Mouse (Mus musculus) hindbrain, embryonic 10.5 days (tissue): ENCODE measurements around the gene Mrpl20. TPM values are rescaled to one million over a fixed set of nuclear protein-coding genes. Genes with fewer than 3 reads are reported as not detected.
A peak's percentile ranks its signal among the peaks of the same experiment; 100 is the strongest.

ENCODE experiments used
- DNase-seq: peaks from one replicate; pipeline ENCODE4 v3.0.0-alpha.2; 2017; ENCODE audit warnings: low spot score
- H3K27ac ChIP-seq: fragments of 300-500 bp; sonication (generic); 2 replicates; pipeline ENCODE4 v1.5.1; 2016; ENCODE audit warnings: mild to moderate bottlenecking, moderate library complexity
- H3K27me3 ChIP-seq: fragments of 300-500 bp; sonication (generic); 2 replicates; pipeline ENCODE4 v1.6.1; 2016; ENCODE audit warnings: mild to moderate bottlenecking; ENCODE audit not compliant: poor library complexity, insufficient read depth, severe bottlenecking
- H3K36me3 ChIP-seq: fragments of 300-500 bp; sonication (generic); 2 replicates; pipeline ENCODE4 v1.6.1; 2016; ENCODE audit warnings: mild to moderate bottlenecking, moderate library complexity
- H3K4me1 ChIP-seq: fragments of 300-500 bp; sonication (generic); replicated peaks from 2 replicates; pipeline ENCODE4 v1.6.1; 2016; ENCODE audit warnings: mild to moderate bottlenecking
- H3K4me3 ChIP-seq: fragments of 300-500 bp; sonication (generic); 2 replicates; pipeline ENCODE4 v1.5.1; 2016; ENCODE audit warnings: mild to moderate bottlenecking, moderate library complexity
- H3K9me3 ChIP-seq: fragments of 300-500 bp; sonication (generic); 2 replicates; pipeline ENCODE4 v1.6.1; 2016; ENCODE audit warnings: mild to moderate bottlenecking, moderate library complexity
- WGBS: fragments of 180-500 bp; shearing (Covaris S2); methylation state at CpG from one replicate; pipeline ENCODE4 v1.1.7; 2016; 5-methylcytosine and 5-hydroxymethylcytosine counted together
- polyA plus RNA-seq: library from polyadenylated mRNA; unstranded; fragments of >200 nt; fragmentation: Nextera tagmentation; extraction: Ambion mirVana; gene quantifications from 2 replicates; pipeline ENCODE4 v1.2.1, GENCODE M21; 2016

Gene Mrpl20
- polyA plus RNA-seq, 1 experiment from 2014 or later: 252 TPM

DNA sequence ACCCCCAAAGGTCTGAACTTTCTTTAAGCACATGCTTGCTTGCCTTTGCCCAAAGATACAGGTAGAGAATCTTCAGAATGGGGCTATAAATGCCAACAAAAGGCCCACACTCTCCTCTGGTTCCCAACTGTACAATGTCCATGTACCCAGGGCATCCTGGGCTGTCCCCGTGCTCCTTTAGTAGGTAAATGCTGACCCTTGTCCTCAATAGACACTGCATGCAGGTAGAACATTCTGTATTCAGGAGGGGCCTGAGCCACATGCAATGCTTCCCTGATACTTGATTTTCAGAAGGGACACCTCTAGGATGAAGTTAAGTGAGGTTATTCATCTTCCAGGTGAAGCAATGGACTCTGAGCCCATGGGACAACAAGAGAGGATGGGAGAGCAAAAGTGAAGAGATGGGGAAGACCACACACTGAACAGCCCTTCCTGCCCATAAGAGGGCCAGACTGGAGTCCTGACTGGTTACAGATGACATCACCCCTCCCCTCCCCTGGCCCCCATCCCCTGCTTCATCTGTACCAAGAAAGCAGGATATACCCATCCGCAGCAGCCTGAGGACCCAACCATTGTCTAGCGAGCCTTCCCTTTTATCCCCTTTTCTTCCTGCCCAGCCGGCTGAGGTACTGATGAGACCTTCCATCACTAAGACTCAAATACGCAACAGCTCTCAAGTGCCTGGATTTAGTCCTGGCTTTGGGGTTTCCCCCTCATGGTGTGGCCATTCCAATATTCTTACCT lies 29.2 kb upstream of the Mrpl20 start:
- 40% methylated on average over 5 of the region's 5 CpGs for WGBS
- DNase-seq: no peak
- H3K27me3 ChIP-seq: peaks cover 57% of the 10 kb centered on the region
- H3K27ac ChIP-seq: peak overlapping the region; percentile 76; the same call in 1 of the 2 replicates
- H3K36me3 ChIP-seq: no peaks in the 10 kb centered on the region
- no peaks in the 10 kb centered on the region for H3K9me3 ChIP-seq
- peak overlapping the region; percentile 49 for H3K4me3 ChIP-seq
- H3K4me1 ChIP-seq: peaks cover 74% of the 10 kb centered on the region

DNA sequence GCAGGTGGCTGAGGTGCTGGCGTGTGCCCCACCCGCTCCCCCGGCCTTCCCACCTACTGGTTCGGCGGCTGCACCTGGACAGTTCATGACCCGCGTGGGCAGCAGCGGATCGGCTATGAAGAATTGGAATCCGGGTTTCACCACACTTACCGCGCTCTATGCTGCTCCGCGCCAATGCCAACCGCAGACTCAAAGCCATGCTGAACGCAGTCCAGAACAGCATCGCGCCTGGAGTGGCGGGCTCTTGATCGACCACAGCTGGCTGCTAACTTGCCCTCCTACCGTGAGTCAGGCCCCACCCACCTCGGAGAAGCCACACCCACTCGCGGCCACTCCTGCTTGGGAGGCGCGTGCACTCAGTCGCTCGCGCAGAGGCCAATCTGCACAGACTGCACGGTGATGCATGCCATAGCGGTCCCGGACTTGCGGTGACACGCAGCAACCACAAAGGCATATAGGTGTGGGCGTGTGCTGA lies 28.4 kb upstream of the Mrpl20 start, which contains the start of gene Vwa1:
Gene Vwa1 (minus strand): TSS at position 419 of the 475 bp plus-strand sequence.
- peaks cover 61% of the 10 kb centered on the region for H3K27me3 ChIP-seq
- peak within 1 kb of the TSS; percentile 76 for H3K27ac ChIP-seq
- peak within 1 kb of the TSS; percentile 49 for H3K4me3 ChIP-seq
- peak; percentile 86 for DNase-seq
- WGBS: 2% methylated on average over 35 of the region's 35 CpGs
- no peaks in the 10 kb centered on the region for H3K9me3 ChIP-seq
- H3K4me1 ChIP-seq: peaks cover 72% of the 10 kb centered on the region
- H3K36me3 ChIP-seq: no peaks in the 10 kb centered on the region

DNA sequence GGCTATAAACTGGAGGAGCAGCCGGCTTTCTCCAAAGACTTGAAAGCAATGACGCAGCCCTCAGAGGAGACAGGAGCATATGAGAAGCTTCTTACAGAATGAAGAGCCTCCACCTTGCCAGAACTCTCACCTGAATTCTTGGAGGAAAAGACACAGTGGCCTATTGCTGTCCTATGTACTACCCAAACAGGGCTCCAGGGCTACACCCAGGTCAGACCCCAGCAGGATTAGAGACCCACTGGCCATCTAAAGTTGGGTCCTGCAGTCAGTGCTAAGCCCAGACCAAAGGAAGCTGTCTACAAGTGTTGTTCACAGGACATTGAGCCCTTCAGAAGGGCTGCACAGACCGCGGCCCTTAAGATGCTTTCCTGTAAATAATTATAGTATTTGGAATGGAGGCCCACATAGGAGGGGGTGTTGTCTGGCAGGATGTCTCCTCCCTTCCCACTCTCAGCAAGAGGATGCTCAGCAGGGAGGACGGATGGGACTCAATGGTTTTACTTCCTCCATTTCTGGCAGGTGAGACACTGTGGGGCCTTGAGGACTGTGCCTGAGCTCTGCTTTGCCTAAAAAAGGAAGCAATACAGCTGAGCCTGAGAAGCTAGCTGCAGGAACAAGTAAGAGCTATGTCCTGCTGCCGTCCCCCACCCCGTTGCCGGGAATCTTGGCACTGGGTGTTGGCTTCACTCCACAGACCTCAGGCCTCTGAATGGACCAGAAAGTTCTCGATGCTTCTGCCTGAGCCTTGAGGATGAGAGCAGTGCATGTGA lies 27.5 kb upstream of the Mrpl20 start:
- peaks cover 66% of the 10 kb centered on the region for H3K27me3 ChIP-seq

DNA sequence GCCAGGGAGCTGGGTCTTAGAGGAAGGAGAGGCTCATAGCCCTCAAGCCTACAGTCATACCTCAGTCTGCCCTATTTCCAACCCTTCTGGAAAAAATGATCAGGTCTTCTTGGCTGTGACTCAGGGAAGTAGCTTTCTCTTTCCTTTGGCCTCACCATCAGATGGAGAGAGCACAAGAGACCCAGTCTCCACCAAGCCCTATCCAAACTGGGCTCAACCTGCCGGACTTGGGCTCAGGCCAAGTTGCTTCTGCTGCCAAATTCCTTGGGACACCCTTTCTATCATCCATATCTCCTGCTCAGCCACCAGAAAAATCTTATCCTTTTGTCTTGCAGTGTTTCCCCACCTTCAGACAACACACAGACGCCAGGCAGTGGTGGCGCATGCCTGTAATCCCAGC lies 26.8 kb upstream of the Mrpl20 start:
- Histone ChIP-seq H3K4me1 (peaks cover 74% of the 10 kb centered on the region), H3K36me3 (no peaks in the 10 kb centered on the region), H3K9me3 (no peaks in the 10 kb centered on the region), H3K27ac (peak overlapping the region; percentile 36; the same call in 1 of the 2 replicates), H3K27me3 (peaks cover 60% of the 10 kb centered on the region), H3K4me3 (no peak overlapping the region)
- 78% methylated on average over 3 of the region's 3 CpGs for WGBS
- no peak for DNase-seq

More for the DNA sequence above, 27.5 kb upstream of the Mrpl20 start:
- 70% methylated on average over 9 of the region's 9 CpGs for WGBS
- DNase-seq: no peak
- H3K36me3 ChIP-seq: no peaks in the 10 kb centered on the region
- peak overlapping the region; percentile 76 for H3K27ac ChIP-seq
- peaks cover 74% of the 10 kb centered on the region for H3K4me1 ChIP-seq
- peak overlapping the region; percentile 49 for H3K4me3 ChIP-seq
- no peaks in the 10 kb centered on the region for H3K9me3 ChIP-seq

DNA sequence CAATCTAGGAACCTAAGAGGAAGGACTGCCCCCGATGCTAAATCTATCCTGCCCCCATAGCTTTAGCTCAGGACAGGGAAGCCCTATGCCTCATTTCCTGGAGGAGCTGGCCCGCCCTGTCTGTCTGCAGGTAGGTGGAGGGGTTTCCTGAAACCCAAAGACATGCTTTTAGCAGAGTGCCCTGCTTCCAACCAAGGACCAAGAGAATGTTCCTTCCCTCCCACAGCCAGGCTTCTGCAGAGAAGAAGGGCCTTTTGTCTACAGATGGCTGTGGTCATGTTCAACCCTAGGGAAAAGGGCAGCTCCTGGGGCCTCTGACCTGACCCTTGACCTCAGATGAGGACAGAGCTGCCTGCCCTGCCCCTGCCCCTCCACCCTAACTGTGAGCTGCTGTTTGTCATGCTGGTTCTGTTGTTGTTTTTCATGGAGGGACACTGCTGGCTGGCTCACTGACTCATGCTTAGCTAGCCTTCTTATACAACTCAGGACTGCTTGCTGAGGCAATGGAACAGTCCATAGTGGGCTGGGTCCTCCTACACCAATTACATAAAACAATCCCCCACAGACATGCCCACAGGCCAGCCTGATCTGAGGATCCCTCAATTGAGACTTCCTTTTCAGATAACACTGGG lies 25.9 kb upstream of the Mrpl20 start:
- H3K27ac ChIP-seq: peak overlapping the region; percentile 78
- peaks cover 51% of the 10 kb centered on the region for H3K27me3 ChIP-seq
- H3K4me1 ChIP-seq: peaks cover 76% of the 10 kb centered on the region
- H3K9me3 ChIP-seq: no peaks in the 10 kb centered on the region
- DNase-seq: peak; percentile 81
- no peaks in the 10 kb centered on the region for H3K36me3 ChIP-seq
- WGBS: 10% methylated on average over 2 of the region's 2 CpGs
- peak overlapping the region; percentile 20; the same call in 1 of the 2 replicates for H3K4me3 ChIP-seq

DNA sequence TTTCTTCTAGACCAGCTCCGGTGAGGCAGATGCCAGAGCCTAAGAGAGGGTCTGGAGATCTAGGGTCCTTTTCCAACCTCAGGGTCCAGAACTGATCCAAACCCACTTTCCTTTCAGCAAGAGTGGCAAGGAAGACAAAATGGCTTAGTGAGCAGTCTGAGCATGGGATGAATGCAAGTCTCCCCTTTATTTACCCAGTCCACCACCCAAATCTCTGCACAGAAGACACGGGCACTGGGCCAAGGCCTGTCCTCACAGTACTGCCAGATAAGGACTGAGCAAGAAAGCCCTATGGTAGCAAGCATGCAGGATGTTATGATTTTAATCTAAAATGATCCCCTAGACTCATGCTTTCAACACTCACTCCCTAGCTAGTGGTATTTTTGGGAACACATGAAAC lies 24.9 kb upstream of the Mrpl20 start:
- H3K27ac ChIP-seq: peak overlapping the region; percentile 50; the same call in 1 of the 2 replicates

DNA sequence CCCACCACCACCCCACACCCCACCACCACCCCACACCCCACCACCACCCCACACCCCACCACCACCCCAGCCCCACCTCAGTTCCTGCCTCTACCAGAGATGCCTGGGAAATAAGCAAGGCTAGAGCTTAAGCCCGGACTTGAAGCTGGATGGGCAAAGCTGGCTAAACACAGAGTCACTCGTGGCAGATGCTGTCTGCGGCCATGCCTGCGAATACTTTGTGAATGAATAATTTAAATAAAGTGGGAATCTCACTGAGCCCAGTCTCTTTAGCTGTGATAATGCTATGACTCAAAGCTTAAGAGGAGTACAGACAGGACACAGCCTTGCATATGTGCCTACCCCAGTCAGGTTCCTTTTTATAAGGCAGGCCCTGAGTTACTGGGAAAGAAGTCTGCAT lies 23.2 kb upstream of the Mrpl20 start:
- 76% methylated on average over 4 of the region's 4 CpGs for WGBS

More for the DNA sequence above, 24.9 kb upstream of the Mrpl20 start:
- no peaks in the 10 kb centered on the region for H3K36me3 ChIP-seq
- H3K9me3 ChIP-seq: no peaks in the 10 kb centered on the region
- 78% methylated on average over 2 of the region's 2 CpGs for WGBS
- H3K4me3 ChIP-seq: no peak overlapping the region
- peaks cover 72% of the 10 kb centered on the region for H3K4me1 ChIP-seq
- H3K27me3 ChIP-seq: peaks cover 41% of the 10 kb centered on the region
- DNase-seq: no peak

DNA sequence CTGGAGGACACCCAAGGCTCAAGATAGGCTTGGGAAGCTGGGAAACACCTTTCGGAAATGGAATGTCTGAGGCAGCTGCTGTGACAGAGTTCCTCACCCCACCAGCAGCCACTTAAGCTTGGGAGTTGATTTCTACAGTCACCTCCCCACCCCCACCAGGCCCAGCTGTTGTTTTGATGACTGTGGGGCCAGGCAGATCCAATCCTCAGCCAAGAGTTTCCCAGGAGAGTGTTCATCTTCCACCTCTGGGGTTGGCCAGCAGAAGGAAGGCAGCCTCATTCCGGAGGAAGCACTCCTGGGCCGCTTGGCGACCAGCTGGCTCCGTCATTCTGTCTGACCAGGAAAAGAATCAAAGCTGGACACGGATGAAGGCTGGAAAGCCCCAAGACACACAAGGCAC lies 21.8 kb upstream of the Mrpl20 start:
- peak; percentile 56 for DNase-seq
- Histone ChIP-seq H3K4me3 (no peak overlapping the region), H3K27me3 (peaks cover 20% of the 10 kb centered on the region; the same call in 1 of the 2 replicates), H3K4me1 (peaks cover 66% of the 10 kb centered on the region), H3K9me3 (no peaks in the 10 kb centered on the region), H3K27ac (peak overlapping the region; percentile 25; the same call in 1 of the 2 replicates), H3K36me3 (no peaks in the 10 kb centered on the region)
- WGBS: 32% methylated on average over 6 of the region's 6 CpGs

More for the DNA sequence above, 23.2 kb upstream of the Mrpl20 start:
- Histone ChIP-seq H3K27ac (no peak overlapping the region), H3K27me3 (peaks cover 24% of the 10 kb centered on the region), H3K9me3 (no peaks in the 10 kb centered on the region), H3K36me3 (no peaks in the 10 kb centered on the region), H3K4me3 (no peak overlapping the region), H3K4me1 (peaks cover 68% of the 10 kb centered on the region)
- DNase-seq: no peak

DNA sequence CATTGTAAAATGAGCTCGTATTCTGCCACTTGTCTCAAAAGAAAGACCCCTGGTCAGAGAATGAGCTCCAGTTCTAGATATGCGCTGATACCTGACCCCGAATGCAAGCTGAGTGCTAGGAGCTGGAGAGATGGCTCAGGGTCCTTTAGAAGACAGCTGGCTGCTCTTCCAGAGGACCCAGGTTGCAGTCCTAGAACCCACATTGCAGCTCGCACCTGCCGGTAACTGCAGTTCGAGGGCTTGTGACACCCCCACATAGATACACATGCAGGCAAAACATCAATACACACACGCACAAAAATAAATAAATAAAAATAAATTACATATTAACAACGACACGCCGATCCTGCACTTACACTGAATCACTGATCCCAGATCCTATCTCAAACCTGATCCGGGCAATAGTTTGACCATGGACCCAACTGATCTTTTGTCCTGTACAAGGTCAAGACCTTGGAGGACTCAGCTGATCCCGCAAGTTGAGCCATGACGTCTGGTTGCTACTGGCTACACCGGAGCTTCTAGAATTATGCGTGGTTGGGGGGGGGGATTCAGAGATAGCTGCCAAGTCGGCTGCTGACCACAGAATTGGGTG lies 19.1 kb upstream of the Mrpl20 start:
- Histone ChIP-seq H3K27me3 (peaks cover 19% of the 10 kb centered on the region; the same call in 1 of the 2 replicates), H3K9me3 (no peaks in the 10 kb centered on the region), H3K27ac (peak overlapping the region; percentile 91), H3K4me3 (peak overlapping the region; percentile 70), H3K36me3 (no peaks in the 10 kb centered on the region), H3K4me1 (peaks cover 46% of the 10 kb centered on the region)
- WGBS: 43% methylated on average over 16 of the region's 16 CpGs
- no peak for DNase-seq

DNA sequence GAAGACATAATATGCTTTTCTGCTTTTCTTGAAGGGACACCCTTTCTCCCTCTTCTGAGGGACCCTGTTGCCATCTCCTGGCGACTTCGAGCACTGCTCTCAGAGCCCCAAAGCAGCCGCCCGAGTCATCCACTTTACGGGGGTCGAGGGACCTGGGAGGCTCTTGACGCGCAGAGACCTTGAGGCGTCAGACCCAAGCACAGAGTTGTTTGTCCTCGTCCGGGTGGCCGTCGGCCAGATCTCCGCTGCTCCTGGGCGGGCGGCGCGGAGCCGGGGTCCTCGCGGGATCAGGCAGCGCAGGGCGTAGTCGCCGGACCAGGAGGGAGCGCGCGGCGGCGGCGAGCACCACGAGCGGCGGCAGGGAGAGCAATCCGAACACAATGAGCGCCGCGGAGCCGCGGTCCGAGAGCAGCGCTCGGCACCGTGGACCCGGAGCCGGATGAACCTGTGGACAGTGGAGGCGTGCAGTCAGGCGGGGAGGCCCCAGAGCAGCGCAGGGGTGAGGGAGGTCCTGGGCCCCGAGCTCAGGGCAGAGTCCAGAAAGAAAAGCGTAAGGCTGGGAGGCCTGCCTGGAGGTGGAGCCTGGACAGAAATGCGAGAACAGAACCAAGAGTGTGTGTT lies 18.5 kb upstream of the Mrpl20 start:
- Histone ChIP-seq H3K4me1 (peaks cover 43% of the 10 kb centered on the region), H3K27me3 (peaks cover 15% of the 10 kb centered on the region; the same call in 1 of the 2 replicates), H3K9me3 (no peaks in the 10 kb centered on the region), H3K4me3 (peak overlapping the region; percentile 70), H3K27ac (peak overlapping the region; percentile 91), H3K36me3 (no peaks in the 10 kb centered on the region)
- peak; percentile 88 for DNase-seq
- under 1% methylated on average over 52 of the region's 52 CpGs for WGBS

DNA sequence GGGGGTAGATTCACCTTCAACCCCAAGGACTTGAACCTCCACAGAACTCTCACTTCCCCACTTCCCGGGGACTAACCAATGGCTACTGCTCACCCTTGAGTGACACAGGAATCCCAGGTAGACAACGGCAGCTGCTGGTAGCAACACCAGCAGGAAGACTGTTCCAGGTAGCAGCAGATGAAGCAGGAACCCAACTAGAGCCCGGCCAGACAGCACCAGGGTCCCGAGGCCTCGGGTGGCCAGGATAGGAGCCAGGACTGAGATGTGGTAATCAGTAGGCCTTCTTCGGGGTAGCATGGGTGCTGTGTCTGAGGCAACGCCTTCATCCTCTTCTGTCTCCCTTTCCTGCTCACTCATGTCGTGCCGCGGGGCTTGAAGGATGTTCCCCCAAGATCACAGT lies 17.4 kb upstream of the Mrpl20 start:
- Histone ChIP-seq H3K36me3 (no peaks in the 10 kb centered on the region), H3K27me3 (peaks cover 12% of the 10 kb centered on the region; the same call in 1 of the 2 replicates), H3K27ac (peak overlapping the region; percentile 91), H3K9me3 (no peaks in the 10 kb centered on the region), H3K4me1 (peaks cover 34% of the 10 kb centered on the region), H3K4me3 (0 out of 2 replicates have a peak overlapping the region, but pooled peaks have one; percentile 16)
- 80% methylated on average over 10 of the region's 10 CpGs for WGBS
- DNase-seq: no peak

DNA sequence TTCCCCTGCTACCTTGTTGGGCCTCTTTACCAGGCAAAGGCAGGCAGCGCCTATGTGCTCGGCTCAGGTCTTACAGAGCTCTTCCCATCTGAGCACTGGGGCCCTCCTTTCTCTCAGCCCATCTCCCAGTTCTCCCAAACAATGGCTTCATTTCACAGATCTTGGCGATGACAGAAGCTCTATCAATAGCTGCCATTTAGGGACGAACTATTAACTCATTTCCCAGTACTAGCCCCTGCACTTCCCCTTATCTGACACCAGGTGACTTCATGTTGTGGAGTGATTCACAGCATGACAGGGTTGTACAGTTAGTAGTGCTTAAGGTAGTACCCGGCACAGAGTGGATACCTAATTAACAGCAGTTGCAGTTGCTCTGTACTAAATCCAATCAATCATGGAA lies 16.9 kb upstream of the Mrpl20 start, which contains the start of gene Tmem88b:
Gene Tmem88b (minus strand): TSS at position 56 of the 400 bp plus-strand sequence.
- H3K9me3 ChIP-seq: no peaks in the 10 kb centered on the region
- H3K27me3 ChIP-seq: peaks cover 18% of the 10 kb centered on the region; the same call in 1 of the 2 replicates
- peak within 1 kb of the TSS; percentile 91 for H3K27ac ChIP-seq
- H3K4me3 ChIP-seq: peak within 1 kb of the TSS; percentile 70
- peaks cover 28% of the 10 kb centered on the region for H3K4me1 ChIP-seq
- DNase-seq: no peak
- no peaks in the 10 kb centered on the region for H3K36me3 ChIP-seq
- WGBS: 69% methylated on average over 5 of the region's 5 CpGs
